Mouse (Mus musculus) forebrain, embryonic 12.5 days (tissue): ENCODE measurements around the gene Fam92b. TPM values are rescaled to one million over a fixed set of nuclear protein-coding genes. Genes with fewer than 3 reads are reported as not detected.

Experiments
- ATAC-seq: fragments of 200-750 bp; cut with Nextera tagmentation; 2 replicates; pipeline ENCODE4 v1.8.0; 2017; ENCODE audit warnings: moderate TSS enrichment; ENCODE audit not compliant: low FRiP score
- H3K27ac ChIP-seq: fragments of 300-500 bp; sonication (generic); 2 replicates; pipeline ENCODE4 v1.5.1; 2016; ENCODE audit warnings: mild to moderate bottlenecking
- H3K27me3 ChIP-seq: fragments of 300-500 bp; sonication (generic); 2 replicates; pipeline ENCODE4 v1.6.1; 2016; ENCODE audit warnings: mild to moderate bottlenecking
- H3K36me3 ChIP-seq: fragments of 300-500 bp; sonication (generic); replicated peaks from 2 replicates; pipeline ENCODE4 v1.6.1; 2016; ENCODE audit warnings: mild to moderate bottlenecking
- H3K4me1 ChIP-seq: fragments of 300-500 bp; sonication (generic); 2 replicates; pipeline ENCODE4 v1.6.1; 2016
- H3K4me2 ChIP-seq: fragments of 300-500 bp; sonication (generic); 2 replicates; pipeline ENCODE4 v1.6.1; 2016; ENCODE audit warnings: mild to moderate bottlenecking, moderate library complexity
- H3K4me3 ChIP-seq: fragments of 300-500 bp; sonication (generic); replicated peaks from 2 replicates; pipeline ENCODE4 v1.5.1; 2016; ENCODE audit warnings: mild to moderate bottlenecking
- H3K9ac ChIP-seq: fragments of 300-500 bp; sonication (generic); 2 replicates; pipeline ENCODE4 v1.6.1; 2016; ENCODE audit warnings: mild to moderate bottlenecking
- H3K9me3 ChIP-seq: fragments of 300-500 bp; sonication (generic); 2 replicates; pipeline ENCODE4 v1.6.1; 2016
- whole genome bisulfite sequencing: fragments of 180-500 bp; shearing (Covaris S2); methylation state at CpG from one replicate; pipeline ENCODE4 v1.1.7; 2016; 5-methylcytosine and 5-hydroxymethylcytosine counted together
- polyA plus RNA-seq: library from polyadenylated mRNA; unstranded; fragments of >200 nt; fragmentation: Nextera tagmentation; extraction: Ambion mirVana; gene quantifications from 2 replicates; pipeline ENCODE4 v1.2.1, GENCODE M21; 2016

Gene Fam92b
- polyA plus RNA-seq, 1 experiment from 2014 or later: 2.5 TPM

GRCm38 (mm10) chr8:120208113-120208512 is 30.8 kb upstream of the Fam92b start:
- H3K36me3 ChIP-seq: no peaks in the 10 kb centered on the region
- H3K9me3 ChIP-seq: no peaks in the 10 kb centered on the region
- H3K27me3 ChIP-seq: peaks cover 9% of the 10 kb centered on the region; the same call in 1 of the 2 replicates
- no peak overlapping the region for H3K27ac ChIP-seq
- no peak overlapping the region for H3K9ac ChIP-seq
- no peak for ATAC-seq
- no peak overlapping the region for H3K4me2 ChIP-seq
- 78% methylated on average over 11 of the region's 11 CpGs for WGBS
- no peak overlapping the region for H3K4me3 ChIP-seq
- H3K4me1 ChIP-seq: peaks cover 21% of the 10 kb centered on the region

GRCm38 (mm10) chr8:120207364-120207763 is 30.1 kb upstream of the Fam92b start:
- H3K27me3 ChIP-seq: 0 out of 2 replicates have a peak, but pooled peaks cover 9% of the 10 kb centered on the region
- no peak overlapping the region for H3K4me3 ChIP-seq
- H3K9me3 ChIP-seq: no peaks in the 10 kb centered on the region
- no peak for ATAC-seq
- H3K9ac ChIP-seq: no peak overlapping the region
- no peak overlapping the region for H3K4me2 ChIP-seq
- no peaks in the 10 kb centered on the region for H3K36me3 ChIP-seq
- no peak overlapping the region for H3K27ac ChIP-seq
- 91% methylated on average over 8 of the region's 8 CpGs for WGBS
- peaks cover 21% of the 10 kb centered on the region for H3K4me1 ChIP-seq

GRCm38 (mm10) chr8:120205916-120206315 is 28.6 kb upstream of the Fam92b start:
- H3K27me3 ChIP-seq: 0 out of 2 replicates have a peak, but pooled peaks cover 11% of the 10 kb centered on the region
- H3K4me3 ChIP-seq: no peak overlapping the region
- H3K9me3 ChIP-seq: no peaks in the 10 kb centered on the region
- WGBS: 82% methylated on average over 9 of the region's 9 CpGs
- H3K4me1 ChIP-seq: peaks cover 11% of the 10 kb centered on the region
- no peak overlapping the region for H3K9ac ChIP-seq
- ATAC-seq: no peak
- no peaks in the 10 kb centered on the region for H3K36me3 ChIP-seq
- no peak overlapping the region for H3K4me2 ChIP-seq
- H3K27ac ChIP-seq: no peak overlapping the region

- no peak overlapping the region for H3K9ac ChIP-seq
- peaks cover under 1% of the 10 kb centered on the region; the same call in 1 of the 2 replicates for H3K4me1 ChIP-seq
- H3K4me3 ChIP-seq: no peak overlapping the region
- H3K9me3 ChIP-seq: peaks cover 2% of the 10 kb centered on the region
- WGBS: 75% methylated on average over 7 of the region's 7 CpGs
- no peaks in the 10 kb centered on the region for H3K36me3 ChIP-seq
- no peak overlapping the region for H3K4me2 ChIP-seq
- no peak overlapping the region for H3K27ac ChIP-seq
- ATAC-seq: no peak
- 0 out of 2 replicates have a peak, but pooled peaks cover 7% of the 10 kb centered on the region for H3K27me3 ChIP-seq
Measured at GRCm38 (mm10) chr8:120204736-120205360, 27.6 kb upstream of the Fam92b start.

- ATAC-seq: no peak
- peaks cover 5% of the 10 kb centered on the region for H3K9me3 ChIP-seq
Measured at GRCm38 (mm10) chr8:120202546-120202945, 25.3 kb upstream of the Fam92b start.

GRCm38 (mm10) chr8:120201351-120201750 is 24.1 kb upstream of the Fam92b start:
- no peak overlapping the region for H3K9ac ChIP-seq
- ATAC-seq: no peak
- no peaks in the 10 kb centered on the region for H3K4me1 ChIP-seq
- peaks cover 5% of the 10 kb centered on the region for H3K9me3 ChIP-seq
- WGBS: 83% methylated on average over 6 of the region's 6 CpGs
- H3K36me3 ChIP-seq: no peaks in the 10 kb centered on the region
- H3K4me2 ChIP-seq: no peak overlapping the region
- H3K4me3 ChIP-seq: no peak overlapping the region
- H3K27me3 ChIP-seq: 0 out of 2 replicates have a peak, but pooled peaks cover 6% of the 10 kb centered on the region
- H3K27ac ChIP-seq: no peak overlapping the region

More at GRCm38 (mm10) chr8:120202546-120202945, 25.3 kb upstream of the Fam92b start:
- no peaks in the 10 kb centered on the region for H3K4me1 ChIP-seq
- H3K4me2 ChIP-seq: no peak overlapping the region
- H3K4me3 ChIP-seq: no peak overlapping the region
- H3K27ac ChIP-seq: no peak overlapping the region
- no peaks in the 10 kb centered on the region for H3K36me3 ChIP-seq
- H3K9ac ChIP-seq: no peak overlapping the region
- WGBS: 79% methylated on average over 3 of the region's 3 CpGs
- H3K27me3 ChIP-seq: 0 out of 2 replicates have a peak, but pooled peaks cover 6% of the 10 kb centered on the region

GRCm38 (mm10) chr8:120192118-120192517 is 14.9 kb upstream of the Fam92b start:
- no peak overlapping the region for H3K27ac ChIP-seq
- H3K4me3 ChIP-seq: no peak overlapping the region
- no peak for ATAC-seq
- H3K36me3 ChIP-seq: no peaks in the 10 kb centered on the region
- H3K4me2 ChIP-seq: no peak overlapping the region
- no peaks in the 10 kb centered on the region for H3K27me3 ChIP-seq
- no peaks in the 10 kb centered on the region for H3K9me3 ChIP-seq
- H3K9ac ChIP-seq: no peak overlapping the region
- WGBS: 95% methylated on average over 5 of the region's 5 CpGs
- peaks cover 10% of the 10 kb centered on the region for H3K4me1 ChIP-seq

- H3K4me1 ChIP-seq: peaks cover 15% of the 10 kb centered on the region
- no peak overlapping the region for H3K4me3 ChIP-seq
- H3K9me3 ChIP-seq: no peaks in the 10 kb centered on the region
- peak overlapping the region; percentile 66; the same call in 1 of the 2 replicates for H3K27ac ChIP-seq
- H3K27me3 ChIP-seq: no peaks in the 10 kb centered on the region
- no peak overlapping the region for H3K4me2 ChIP-seq
- no peak for ATAC-seq
- WGBS: 75% methylated on average over 5 of the region's 5 CpGs
- no peak overlapping the region for H3K9ac ChIP-seq
- no peaks in the 10 kb centered on the region for H3K36me3 ChIP-seq
Measured at GRCm38 (mm10) chr8:120191633-120192032, 14.4 kb upstream of the Fam92b start.

- peaks cover 22% of the 10 kb centered on the region for H3K4me1 ChIP-seq
- H3K36me3 ChIP-seq: no peaks in the 10 kb centered on the region
- peak; percentile 70 for ATAC-seq
- H3K27ac ChIP-seq: peak overlapping the region; percentile 66
- H3K27me3 ChIP-seq: no peaks in the 10 kb centered on the region
- H3K4me3 ChIP-seq: no peak overlapping the region
- 0 out of 2 replicates have a peak overlapping the region, but pooled peaks have one; percentile 12 for H3K9ac ChIP-seq
- peak overlapping the region; percentile 35 for H3K4me2 ChIP-seq
- WGBS: 62% methylated on average over 20 of the region's 20 CpGs
- no peaks in the 10 kb centered on the region for H3K9me3 ChIP-seq
Measured at GRCm38 (mm10) chr8:120190810-120191413, 13.6 kb upstream of the Fam92b start.

- no peak overlapping the region for H3K4me2 ChIP-seq
- WGBS: 83% methylated on average over 17 of the region's 17 CpGs
- H3K27ac ChIP-seq: no peak overlapping the region
- no peak overlapping the region for H3K9ac ChIP-seq
- peaks cover 29% of the 10 kb centered on the region for H3K4me1 ChIP-seq
- no peak overlapping the region for H3K4me3 ChIP-seq
- H3K9me3 ChIP-seq: no peaks in the 10 kb centered on the region
- no peaks in the 10 kb centered on the region for H3K27me3 ChIP-seq
- ATAC-seq: peak; percentile 9; the same call in 1 of the 2 replicates
- no peaks in the 10 kb centered on the region for H3K36me3 ChIP-seq
Measured at GRCm38 (mm10) chr8:120190107-120190809, 13.0 kb upstream of the Fam92b start.

GRCm38 (mm10) chr8:120189440-120189839 is 12.2 kb upstream of the Fam92b start:
- Histone ChIP-seq H3K36me3 (no peaks in the 10 kb centered on the region), H3K27ac (no peak overlapping the region), H3K9ac (no peak overlapping the region), H3K4me3 (no peak overlapping the region), H3K9me3 (no peaks in the 10 kb centered on the region), H3K27me3 (0 out of 2 replicates have a peak, but pooled peaks cover 3% of the 10 kb centered on the region), H3K4me1 (peaks cover 37% of the 10 kb centered on the region), H3K4me2 (no peak overlapping the region)
- no peak for ATAC-seq
- WGBS: 81% methylated on average over 6 of the region's 6 CpGs

- no peaks in the 10 kb centered on the region for H3K36me3 ChIP-seq
- WGBS: 84% methylated on average over 6 of the region's 6 CpGs
- H3K27ac ChIP-seq: no peak overlapping the region
- H3K4me3 ChIP-seq: no peak overlapping the region
- 0 out of 2 replicates have a peak, but pooled peaks cover 4% of the 10 kb centered on the region for H3K27me3 ChIP-seq
- ATAC-seq: no peak
- no peak overlapping the region for H3K9ac ChIP-seq
- H3K9me3 ChIP-seq: no peaks in the 10 kb centered on the region
- H3K4me2 ChIP-seq: no peak overlapping the region
- H3K4me1 ChIP-seq: peaks cover 41% of the 10 kb centered on the region
Measured at GRCm38 (mm10) chr8:120188510-120188909, 11.2 kb upstream of the Fam92b start.
